Mouse (Mus musculus): ENCODE measurements around the gene Afp. TPM values are rescaled to one million over a fixed set of nuclear protein-coding genes. Genes with fewer than 3 reads are reported as not detected.

Gene Afp
- not detected for total RNA-seq (2021)
- long read RNA-seq, experiment 1 = 0 reads
- long read RNA-seq, experiment 2 = 0 reads

DNA sequence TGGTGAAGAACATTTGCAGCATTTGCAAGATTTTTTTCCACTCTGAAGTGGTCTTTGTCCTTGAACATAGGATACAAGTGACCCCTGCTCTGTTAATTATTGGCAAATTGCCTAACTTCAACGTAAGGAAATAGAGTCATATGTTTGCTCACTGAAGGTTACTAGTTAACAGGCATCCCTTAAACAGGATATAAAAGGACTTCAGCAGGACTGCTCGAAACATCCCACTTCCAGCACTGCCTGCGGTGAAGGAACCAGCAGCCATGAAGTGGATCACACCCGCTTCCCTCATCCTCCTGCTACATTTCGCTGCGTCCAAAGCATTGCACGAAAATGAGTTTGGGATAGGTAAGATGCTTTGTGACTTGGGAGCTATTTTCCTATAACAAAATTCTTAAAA, at the start of gene Afp:
Afp (plus strand) TSS at position 220 of the 400 bp plus-strand sequence.
- no peak for DNase-seq

DNA sequence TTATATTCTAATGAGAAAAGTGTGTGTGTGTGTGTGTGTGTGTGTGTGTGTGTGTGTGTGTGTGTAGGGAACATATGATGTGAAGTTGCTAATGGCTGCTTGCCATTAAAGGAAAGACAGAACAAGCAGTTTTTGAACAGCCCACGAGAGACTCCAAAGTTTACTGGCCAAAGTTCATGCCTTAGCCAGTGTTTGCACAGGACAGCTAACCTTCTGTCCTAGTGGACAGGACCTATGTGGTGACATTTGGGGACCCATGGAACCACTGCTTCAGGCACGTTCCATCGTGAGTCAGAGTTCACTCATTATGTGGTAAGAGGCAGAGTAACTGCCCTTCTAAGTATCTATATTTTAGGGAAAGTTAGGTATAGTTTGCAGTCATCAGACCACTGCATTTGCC, 43.0 kb upstream of the Afp start:
- no peak for DNase-seq

DNA sequence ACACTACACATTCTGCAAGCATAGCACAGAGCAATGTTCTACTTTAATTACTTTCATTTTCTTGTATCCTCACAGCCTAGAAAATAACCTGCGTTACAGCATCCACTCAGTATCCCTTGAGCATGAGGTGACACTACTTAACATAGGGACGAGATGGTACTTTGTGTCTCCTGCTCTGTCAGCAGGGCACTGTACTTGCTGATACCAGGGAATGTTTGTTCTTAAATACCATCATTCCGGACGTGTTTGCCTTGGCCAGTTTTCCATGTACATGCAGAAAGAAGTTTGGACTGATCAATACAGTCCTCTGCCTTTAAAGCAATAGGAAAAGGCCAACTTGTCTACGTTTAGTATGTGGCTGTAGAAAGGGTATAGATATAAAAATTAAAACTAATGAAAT, 40.6 kb upstream of the Afp start:
- no peak for DNase-seq

DNA sequence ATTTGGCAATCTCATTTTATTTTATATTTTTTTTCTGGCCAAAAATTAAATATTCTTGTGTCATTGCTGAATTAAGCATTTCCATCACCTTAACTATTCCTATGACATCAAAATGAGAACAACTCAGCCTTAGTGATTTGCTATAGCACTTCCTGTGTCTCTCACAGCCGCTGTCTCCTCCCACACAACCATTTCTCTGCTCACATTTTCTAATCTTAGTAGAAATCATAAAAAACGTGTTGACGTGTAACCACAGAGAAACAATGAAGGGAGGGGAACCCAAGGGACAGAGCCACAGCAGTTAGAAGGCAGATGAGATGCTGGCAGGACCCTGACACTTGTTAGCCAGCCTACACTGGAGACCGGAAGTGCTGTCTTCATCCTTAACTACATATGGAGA, 37.8 kb upstream of the Afp start:
- DNase-seq = no peak

DNA sequence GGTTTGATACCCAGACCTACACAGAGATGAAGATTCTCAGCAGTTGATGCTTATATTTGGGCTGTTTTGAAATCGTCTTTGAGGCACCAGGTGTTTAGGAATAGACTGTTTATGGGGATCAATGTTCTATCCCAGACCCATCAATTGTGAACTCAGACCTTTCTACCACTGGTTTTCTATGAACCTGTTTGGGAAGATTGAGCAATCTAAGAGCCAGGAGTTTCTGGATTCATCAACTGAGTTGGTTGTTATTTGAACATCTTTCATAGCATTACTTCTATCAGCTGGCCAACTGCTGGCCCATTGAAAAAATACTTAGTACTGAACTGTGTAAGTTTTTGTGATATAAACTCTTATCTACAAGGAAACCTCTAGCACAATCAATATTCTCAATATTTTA, 33.3 kb upstream of the Afp start:
- DNase-seq = no peak

DNA sequence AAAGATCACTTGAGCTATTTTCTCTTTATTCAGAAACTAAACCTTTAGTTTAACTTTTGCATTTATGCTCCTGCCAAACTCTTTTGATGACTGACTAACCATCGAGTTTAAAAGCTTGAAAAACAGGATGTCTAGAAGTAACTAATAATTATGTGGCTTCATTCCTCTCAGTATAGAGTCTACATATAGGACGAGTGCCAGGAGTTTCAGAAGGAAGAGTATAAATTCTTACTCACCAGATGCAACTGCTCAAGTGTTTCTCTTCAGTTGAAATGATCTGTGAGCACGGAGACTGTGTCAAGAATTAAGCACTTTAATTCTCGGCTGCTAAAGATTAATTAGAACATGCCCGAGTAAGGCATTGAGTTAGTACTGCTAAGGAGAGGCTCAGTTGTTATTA, 31.8 kb upstream of the Afp start:
- DNase-seq = no peak

GRCm38 (mm10) chr5:90460619-90461018, 29.9 kb upstream of the Afp start, which contains the start of gene Alb:
TSS of gene Alb (plus strand) at chr5:90460897.
- no peak for DNase-seq

DNA sequence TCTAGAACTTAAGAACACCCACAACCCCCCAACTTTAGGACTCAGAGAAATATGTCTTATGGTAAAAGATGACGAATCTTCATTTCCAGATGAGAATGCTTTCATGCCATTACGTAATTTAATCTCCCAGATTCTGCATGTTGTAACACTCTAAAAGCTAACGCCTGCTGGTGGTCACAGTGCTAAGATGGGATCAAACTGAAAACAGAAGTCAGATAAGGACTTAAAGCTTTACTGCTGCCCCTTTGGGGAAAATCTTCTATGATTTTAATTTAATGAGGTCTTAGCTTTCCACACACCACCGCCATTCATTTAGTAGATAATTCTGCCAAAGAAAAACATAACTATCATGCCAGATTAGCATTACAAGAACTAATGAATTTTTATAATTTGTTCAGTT, 23.7 kb upstream of the Afp start:
- no peak for DNase-seq

DNA sequence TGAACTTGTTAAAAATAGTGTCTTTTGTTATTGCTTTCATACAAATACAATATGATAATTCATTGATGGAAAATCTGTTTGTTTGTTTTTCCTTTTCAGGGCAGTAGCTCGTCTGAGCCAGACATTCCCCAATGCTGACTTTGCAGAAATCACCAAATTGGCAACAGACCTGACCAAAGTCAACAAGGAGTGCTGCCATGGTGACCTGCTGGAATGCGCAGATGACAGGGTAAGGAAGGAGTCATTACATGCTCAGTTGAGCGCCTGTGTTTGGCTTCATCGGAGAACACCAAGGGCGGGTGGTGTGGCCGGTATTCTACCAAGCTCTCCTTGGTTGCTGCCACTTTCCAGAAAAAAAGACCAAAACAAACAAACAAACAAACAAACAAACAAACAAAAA, 23.3 kb upstream of the Afp start:
- peak in 1 of 2 experiments; percentile 1 for DNase-seq

GRCm38 (mm10) chr5:90470836-90471235, 19.7 kb upstream of the Afp start:
- no peak for DNase-seq

DNA sequence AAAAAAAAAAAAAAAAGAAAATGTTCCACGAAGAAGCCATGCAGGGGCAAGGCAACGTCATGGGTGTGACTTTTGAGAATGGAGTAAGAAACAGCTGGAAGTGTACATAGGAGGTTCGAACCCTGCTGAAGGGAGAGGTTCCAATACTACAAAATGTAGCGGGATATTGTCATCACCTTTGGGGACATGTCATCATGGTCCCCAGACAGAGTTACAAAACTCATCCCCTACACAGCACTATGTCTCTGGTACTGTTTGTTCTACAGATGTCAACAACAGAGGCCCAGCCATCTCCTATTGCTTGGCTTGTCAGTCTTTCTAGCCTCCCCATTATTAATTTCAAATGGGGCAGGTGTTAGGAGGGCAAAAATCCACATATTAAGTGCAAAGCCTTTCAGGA, 16.6 kb upstream of the Afp start:
- DNase-seq = no peak

- peak; percentile 8 to 18 for DNase-seq
These were observed 16.2 kb upstream of the Afp start for GRCm38 (mm10) chr5:90474369-90474768.

DNA sequence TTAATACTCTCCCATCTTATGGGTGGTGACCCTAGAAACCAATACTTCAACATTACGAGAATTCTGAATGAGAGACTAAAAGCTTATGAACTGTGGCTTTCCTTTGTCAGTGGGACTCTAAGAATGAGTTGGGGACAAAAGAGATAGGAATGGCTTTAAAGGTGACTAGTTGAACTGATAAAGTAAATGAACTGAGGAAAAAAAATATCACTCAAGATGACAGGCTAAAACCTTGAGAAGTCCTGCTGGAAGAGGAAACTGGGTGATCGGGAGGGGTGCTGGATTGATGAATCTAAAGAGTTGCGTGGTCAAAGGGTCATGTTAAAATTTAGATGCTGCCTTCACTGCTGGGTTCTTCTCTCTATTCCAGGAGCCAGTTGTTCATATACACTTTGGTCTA, 13.8 kb upstream of the Afp start:
- no peak for DNase-seq

- DNase-seq = no peak
These were observed 13.0 kb upstream of the Afp start for GRCm38 (mm10) chr5:90477308-90478140.

DNA sequence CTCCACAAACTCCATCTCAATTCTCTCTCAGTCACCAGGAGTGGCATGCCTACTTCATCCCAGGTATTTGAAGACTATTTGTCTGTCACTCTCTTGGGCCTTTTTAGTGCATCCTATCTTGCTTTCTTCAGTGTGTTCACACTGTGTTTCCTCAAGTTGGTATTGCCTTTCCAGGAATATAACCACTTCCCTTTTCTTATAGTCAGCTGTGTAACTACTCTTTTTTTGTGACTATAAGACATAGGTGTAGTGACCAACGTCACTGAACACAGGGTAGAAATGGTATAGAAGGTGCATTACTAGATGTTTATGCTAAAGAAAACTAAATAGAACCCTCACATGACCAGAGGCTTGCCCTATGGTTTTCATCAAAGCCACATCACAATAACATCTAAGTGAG, 11.7 kb upstream of the Afp start:
- no peak for DNase-seq

- no peak for DNase-seq
These were observed 4.9 kb upstream of the Afp start for GRCm38 (mm10) chr5:90485597-90485996.

- no peak for DNase-seq
These were observed 2.2 kb upstream of the Afp start for GRCm38 (mm10) chr5:90488323-90488722.

DNA sequence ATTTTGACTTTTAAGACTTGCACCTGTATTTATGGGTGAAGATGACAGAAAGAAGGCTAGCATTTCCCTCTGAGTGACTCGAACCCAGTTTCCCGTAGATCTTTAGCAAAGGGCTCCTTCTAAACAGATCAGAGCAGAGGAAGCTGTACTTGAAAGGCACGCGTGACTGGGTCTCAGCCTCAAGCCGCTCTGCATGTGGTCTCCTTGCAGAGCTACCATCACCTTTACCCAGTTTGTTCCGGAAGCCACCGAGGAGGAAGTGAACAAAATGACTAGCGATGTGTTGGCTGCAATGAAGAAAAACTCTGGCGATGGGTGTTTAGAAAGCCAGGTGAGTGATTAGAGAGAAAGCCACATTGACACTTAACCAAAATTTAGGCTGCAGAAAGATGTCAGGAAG, 1.9 kb downstream of the Afp start:
- no peak for DNase-seq

- no peak for DNase-seq
These were observed 3.8 kb downstream of the Afp start for GRCm38 (mm10) chr5:90494308-90494707.

- DNase-seq = no peak
These were observed 9.0 kb downstream of the Afp start for GRCm38 (mm10) chr5:90499509-90499908.

GRCm38 (mm10) chr5:90500714-90501113, 10.2 kb downstream of the Afp start:
- peak; percentile 81 to 83 for DNase-seq

DNA sequence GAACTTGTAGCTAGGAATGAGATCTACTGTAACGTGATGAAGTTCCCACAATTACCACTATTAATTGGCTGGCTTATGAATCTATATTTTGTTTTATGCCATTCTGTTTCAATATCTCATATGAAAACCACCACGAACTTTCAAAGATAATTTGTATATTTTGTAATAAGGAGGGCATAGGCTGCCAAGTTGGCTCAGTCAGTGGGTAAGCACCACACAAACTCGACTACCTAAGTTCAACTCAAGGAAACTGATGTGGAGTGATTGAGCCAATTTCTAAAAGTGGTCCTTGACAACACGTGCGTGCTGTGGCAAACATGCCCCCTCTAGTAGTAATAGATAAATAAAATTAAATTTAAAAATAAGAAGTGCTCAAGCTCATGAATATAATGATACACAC, 11.2 kb downstream of the Afp start:
- no peak for DNase-seq

GRCm38 (mm10) chr5:90504742-90505141, 14.2 kb downstream of the Afp start:
- no peak for DNase-seq

GRCm38 (mm10) chr5:90506507-90506906, 16.0 kb downstream of the Afp start:
- no peak for DNase-seq

Data from adrenal gland, postnatal 36 days (tissue).